Mouse (Mus musculus) CH12.LX (cell line): ENCODE measurements around the gene Sbno1.

Source experiments
- CHD2 ChIP-seq: IDR thresholded peaks from 2 replicates; pipeline ENCODE4 v1.6.1; 2011; ENCODE audit warnings: low read length, improper control_type of control experiment
- CTCF ChIP-seq, 2 experiments: IDR thresholded peaks in 1 of 2; conservative IDR thresholded peaks in 1 of 2; 2 replicates each; pipeline ENCODE4 v1.5.1; 2011 to 2012; ENCODE audit warnings: low read depth in 2 of 2, low read length in 2 of 2, improper control_type of control experiment in 1 of 2, inconsistent platforms in 1 of 2, mild to moderate bottlenecking in 1 of 2, moderate library complexity in 1 of 2
- MAFK ChIP-seq: IDR thresholded peaks from 2 replicates; pipeline ENCODE4 v1.6.1; 2011; ENCODE audit warnings: low read length, improper control_type of control experiment; ENCODE audit not compliant: insufficient replicate concordance
- MAX ChIP-seq: IDR thresholded peaks from 2 replicates; pipeline ENCODE4 v1.6.1; 2011; ENCODE audit warnings: low read length, improper control_type of control experiment
- MAZ ChIP-seq: IDR thresholded peaks from 2 replicates; pipeline ENCODE4 v1.6.1; 2012; ENCODE audit warnings: low read depth, mild to moderate bottlenecking, inconsistent platforms, low read length, improper control_type of control experiment, moderate library complexity
- MEF2A ChIP-seq: IDR thresholded peaks from 2 replicates; pipeline ENCODE4 v1.6.1; 2014; ENCODE audit warnings: low read depth, mild to moderate bottlenecking, inconsistent platforms, low read length, improper control_type of control experiment, borderline replicate concordance
- MXI1 ChIP-seq: IDR thresholded peaks from 2 replicates; pipeline ENCODE4 v1.6.1; 2011; ENCODE audit warnings: mild to moderate bottlenecking, low read depth, low read length, improper control_type of control experiment
- NELFE ChIP-seq: IDR thresholded peaks from 2 replicates; pipeline ENCODE4 v1.6.1; 2011; ENCODE audit warnings: low read depth, low read length, improper control_type of control experiment
- POLR2A ChIP-seq: IDR thresholded peaks from 2 replicates; pipeline ENCODE4 v1.6.1; 2011; ENCODE audit warnings: low read depth, mild to moderate bottlenecking, improper control_type of control experiment, low read length
- SMC3 ChIP-seq: IDR thresholded peaks from 2 replicates; pipeline ENCODE4 v1.6.1; 2011; ENCODE audit warnings: low read depth, low read length, improper control_type of control experiment
- USF1 ChIP-seq: IDR thresholded peaks from 2 replicates; pipeline ENCODE4 v1.6.1; 2014; ENCODE audit warnings: low read depth, mild to moderate bottlenecking, inconsistent platforms, low read length, improper control_type of control experiment
- ZC3H11A ChIP-seq: IDR thresholded peaks from 2 replicates; pipeline ENCODE4 v1.6.1; 2012; ENCODE audit warnings: low read depth, mild to moderate bottlenecking, inconsistent platforms, low read length, improper control_type of control experiment
- ZMIZ1 ChIP-seq: IDR thresholded peaks from 2 replicates; pipeline ENCODE4 v1.6.1; 2012; ENCODE audit warnings: low read depth, mild to moderate bottlenecking, inconsistent platforms, low read length, improper control_type of control experiment
- ZNF384 ChIP-seq: IDR thresholded peaks from 2 replicates; pipeline ENCODE4 v1.6.1; 2012; ENCODE audit warnings: low read depth, low read length, improper control_type of control experiment, inconsistent platforms

DNA sequence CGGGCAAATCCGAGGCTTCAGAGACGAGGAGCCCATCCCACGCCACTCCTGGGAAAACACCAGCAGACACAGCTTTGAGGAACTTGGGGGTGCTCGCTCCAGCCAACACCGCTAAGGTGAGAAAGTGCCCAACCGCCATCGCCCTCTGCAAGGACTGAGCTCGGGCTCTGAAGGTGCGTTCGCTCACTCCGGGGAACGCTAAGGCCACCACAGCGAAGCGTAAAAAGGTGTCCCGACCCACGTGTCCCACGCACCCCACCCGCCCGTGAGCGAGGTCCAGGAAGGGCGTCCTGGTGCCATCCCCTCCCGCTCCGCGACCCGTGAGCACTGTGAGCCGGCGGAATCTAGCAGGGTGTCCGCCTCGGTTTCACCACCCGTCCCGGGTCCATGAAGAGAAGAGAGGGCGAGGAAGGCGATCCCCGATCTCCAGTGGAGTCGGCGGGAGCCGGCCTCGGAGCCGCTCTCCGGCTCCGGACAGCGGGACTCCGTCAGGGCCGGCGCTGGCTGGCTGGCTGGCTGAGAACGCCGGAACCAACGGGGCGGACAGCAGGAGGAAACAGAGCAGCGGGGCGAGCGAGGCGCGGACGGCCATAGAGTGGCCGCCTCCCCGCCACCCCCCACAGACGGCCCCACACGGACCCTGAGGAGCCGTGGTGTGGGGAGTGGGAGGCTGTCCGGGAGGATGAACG is 934 bp downstream of the Sbno1 start:
- TF ChIP-seq POLR2A (no peak), MAZ (no peak), CTCF (conservative IDR thresholded peaks at IDR 0.05 in 1 of 2, IDR thresholded peaks at IDR 0.05 in 1 of 2; ENCODE audit: low read depth in 2 of 2, low read length in 2 of 2) (no peak), ZC3H11A (no peak), MEF2A (no peak), NELFE (no peak), MAX (no peak), ZNF384 (no peak), USF1 (no peak), SMC3 (no peak), CHD2 (no peak), MXI1 (no peak), ZMIZ1 (no peak), MAFK (no peak)
